Mouse (Mus musculus): ENCODE data around the gene Gadd45a.

Gadd45a gene

GRCm38 (mm10) chr6:66985500-66985899, 51.8 kb downstream of the Gadd45a start:
- DNase-seq (ENCODE audit: low spot score): no peak

Measured in adipocyte (in vitro differentiated cells).